Mouse (Mus musculus) spleen, embryonic (tissue): ENCODE results near the gene Ahnak.
"Not testable (repeated sequence)": the region's sequence is repeated elsewhere in the genome, so short reads cannot be mapped to it uniquely, and the experiment has no call there.

ENCODE experiments used
- CTCF ChIA-PET: fragments of 350-600 bp; sonication (Branson Sonifier 250); formaldehyde crosslinking; loops from one replicate; lab custom pipeline; 2022; lab: Charles Lee

Ahnak gene

GRCm38 (mm10) chr19:8991871-8992735, 3.0 kb downstream of the Ahnak start:
- CTCF ChIA-PET: interaction anchor here (0.8 to 1.9 kb wide), 8 partner anchors 16 to 90 kb away, joined by 3 to 9 read pairs (median 4); no protein-coding TSS in a partner anchor

- CTCF ChIA-PET: interaction anchor here (0.5 to 1.9 kb wide), 9 partner anchors 16 to 106 kb away, joined by 3 to 9 read pairs (median 5); no protein-coding TSS in a partner anchor
Observed at GRCm38 (mm10) chr19:8992769-8993624, 3.9 kb downstream of the Ahnak start.

DNA sequence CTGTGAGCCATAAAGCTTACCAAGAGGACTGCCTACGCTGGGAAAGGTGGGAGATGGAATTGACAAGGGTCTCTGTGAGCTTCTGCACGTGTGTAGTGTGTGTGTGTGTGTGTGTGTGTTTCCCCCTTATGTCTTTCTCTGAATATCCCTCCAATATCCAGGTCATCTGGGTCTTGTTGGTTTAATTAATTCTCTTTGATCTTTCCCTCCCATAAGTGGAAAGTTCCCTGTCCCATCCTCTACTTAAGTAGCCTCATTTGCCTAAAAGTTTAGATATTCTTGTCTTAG, 4.5 kb downstream of the Ahnak start:
- CTCF ChIA-PET: interaction anchor here (0.5 to 1.9 kb wide), 6 partner anchors 17 to 105 kb away, joined by 3 to 9 read pairs (median 6); no protein-coding TSS in a partner anchor

GRCm38 (mm10) chr19:8994813-8995607, 5.9 kb downstream of the Ahnak start:
- CTCF ChIA-PET: no interaction called here

GRCm38 (mm10) chr19:8996601-8997000, 7.5 kb downstream of the Ahnak start:
- CTCF ChIA-PET: no interaction called here

DNA sequence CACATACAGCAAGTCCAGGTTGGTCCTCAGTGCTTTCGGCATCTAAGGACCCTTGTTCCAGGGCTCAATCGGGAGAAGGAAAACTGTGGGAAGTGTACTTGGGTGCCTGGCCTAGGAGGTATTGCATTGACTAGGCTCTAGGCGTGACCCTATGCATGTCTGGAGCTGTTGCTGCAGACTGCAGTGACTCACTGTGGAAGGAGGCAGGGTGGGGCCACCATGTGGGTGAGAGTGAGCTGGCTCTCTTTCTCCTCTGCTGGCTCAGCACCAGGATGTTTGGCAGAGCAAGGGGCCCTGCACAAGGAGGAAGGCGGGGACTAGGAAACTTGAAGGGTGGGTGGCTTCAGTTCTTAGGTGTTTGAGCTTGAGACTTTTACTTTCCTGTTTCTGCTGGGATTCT, 8.5 kb downstream of the Ahnak start:
- CTCF ChIA-PET: no interaction called here

DNA sequence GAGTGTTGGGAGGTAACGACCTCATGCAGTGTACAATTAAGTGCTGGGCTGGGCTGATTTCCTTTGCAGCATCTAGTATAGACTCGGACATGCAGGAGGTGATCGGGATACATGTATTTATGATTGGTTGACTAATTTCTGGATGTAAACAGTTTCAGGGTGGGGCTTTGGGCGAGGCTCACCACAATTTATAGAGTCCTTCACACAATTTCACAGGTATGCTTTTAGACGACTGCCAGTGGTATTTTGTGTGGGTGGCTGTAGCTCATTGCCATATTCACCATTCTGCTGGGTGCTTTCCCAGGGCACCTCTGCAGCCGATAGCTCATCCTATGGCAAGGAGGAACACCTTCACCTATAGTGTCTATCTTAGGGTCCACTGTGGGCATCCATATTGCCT, 9.5 kb downstream of the Ahnak start:
- CTCF ChIA-PET: no interaction called here

DNA sequence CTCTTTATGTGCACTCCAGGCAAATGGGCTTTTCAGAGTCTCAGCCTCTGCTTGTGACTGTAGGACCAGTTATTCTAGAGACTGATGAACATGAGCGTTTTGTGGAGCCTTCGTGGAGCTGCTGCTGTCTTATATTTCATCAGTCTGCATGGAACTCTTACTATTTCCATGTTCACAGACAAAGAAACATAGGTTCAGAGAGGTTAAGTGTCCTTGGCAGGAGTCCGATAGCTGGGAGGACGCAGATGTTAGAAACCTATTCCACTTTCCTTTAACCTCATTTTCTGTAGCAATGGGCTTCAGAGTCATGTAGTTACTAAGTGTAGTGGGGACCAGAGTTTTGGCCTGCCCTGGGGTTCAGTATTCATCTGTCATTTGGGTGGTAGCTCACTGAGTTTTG, 10.1 kb downstream of the Ahnak start:
- CTCF ChIA-PET: no interaction called here

- CTCF ChIA-PET: not testable (repeated sequence)
Observed at GRCm38 (mm10) chr19:9006915-9007314, 17.8 kb downstream of the Ahnak start.

- CTCF ChIA-PET: interaction anchor here (0.5 to 0.7 kb wide), 2 partner anchors 19 to 235 kb away, joined by 3 to 14 read pairs; no protein-coding TSS in a partner anchor
Observed at GRCm38 (mm10) chr19:9019298-9019697, 30.2 kb downstream of the Ahnak start.

DNA sequence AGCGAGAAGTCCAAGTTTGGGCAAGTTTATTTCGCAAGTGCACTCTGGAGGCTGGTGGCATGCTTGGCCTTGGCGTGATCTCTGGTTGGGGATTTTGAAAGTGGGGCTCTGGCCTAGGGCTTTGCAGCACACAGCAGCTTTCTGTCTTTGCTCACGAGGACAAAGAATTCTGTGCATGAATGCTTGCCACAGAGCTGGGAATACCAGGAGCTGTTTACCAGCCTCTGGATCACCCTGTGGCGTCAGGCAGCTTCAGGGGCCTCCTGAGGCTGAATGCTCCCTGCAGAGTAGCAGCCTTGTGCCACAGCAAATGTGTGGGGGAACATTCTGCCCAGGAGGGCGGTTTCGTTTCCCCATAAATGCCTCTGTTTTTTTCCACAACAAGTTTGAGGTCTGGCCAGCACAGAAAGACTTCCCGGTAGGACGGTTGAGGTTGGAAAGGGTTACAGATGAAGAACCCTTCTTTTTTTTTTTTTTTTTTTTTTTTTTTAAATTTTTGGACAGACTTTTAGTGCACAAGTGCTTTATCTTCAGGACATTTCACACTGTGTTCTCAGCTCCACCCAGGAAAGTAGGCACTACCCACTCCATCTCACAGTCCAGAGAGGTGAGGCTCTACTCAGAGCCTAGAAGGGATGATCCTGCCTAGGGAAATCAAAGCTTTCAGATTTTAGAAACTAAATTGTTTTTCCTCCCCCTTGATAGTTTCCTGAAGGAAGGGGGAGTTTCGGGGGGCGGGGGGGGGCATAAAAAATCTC, 34.1 kb downstream of the Ahnak start:
- CTCF ChIA-PET: interaction anchor here (0.6 kb wide), 1 partner anchor 26 kb away, joined by 3 read pairs; no protein-coding TSS in a partner anchor

GRCm38 (mm10) chr19:9025562-9026257, 36.6 kb downstream of the Ahnak start:
- CTCF ChIA-PET: no interaction called here

DNA sequence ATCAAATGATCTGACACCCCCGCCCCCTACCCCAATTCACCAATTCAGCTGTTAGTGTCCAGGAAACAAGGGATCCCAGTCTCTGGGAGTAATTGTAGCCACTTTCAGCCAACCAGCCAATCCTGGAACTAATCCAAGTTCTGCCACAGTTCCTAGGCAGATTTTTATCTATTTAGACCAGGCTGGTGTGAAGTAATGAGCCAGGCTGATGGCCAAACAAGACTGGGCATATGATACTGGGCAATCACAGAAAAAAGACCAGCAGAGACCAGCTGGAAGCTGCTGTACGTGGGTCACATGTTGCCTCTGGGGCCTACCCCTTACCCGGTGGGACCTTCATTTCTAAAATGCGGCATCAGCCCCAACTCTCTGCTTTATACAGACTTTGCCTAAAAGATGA, 37.5 kb downstream of the Ahnak start:
- CTCF ChIA-PET: interaction anchor here (1.1 kb wide), 1 partner anchor 13 kb away, joined by 4 read pairs; no protein-coding TSS in a partner anchor

DNA sequence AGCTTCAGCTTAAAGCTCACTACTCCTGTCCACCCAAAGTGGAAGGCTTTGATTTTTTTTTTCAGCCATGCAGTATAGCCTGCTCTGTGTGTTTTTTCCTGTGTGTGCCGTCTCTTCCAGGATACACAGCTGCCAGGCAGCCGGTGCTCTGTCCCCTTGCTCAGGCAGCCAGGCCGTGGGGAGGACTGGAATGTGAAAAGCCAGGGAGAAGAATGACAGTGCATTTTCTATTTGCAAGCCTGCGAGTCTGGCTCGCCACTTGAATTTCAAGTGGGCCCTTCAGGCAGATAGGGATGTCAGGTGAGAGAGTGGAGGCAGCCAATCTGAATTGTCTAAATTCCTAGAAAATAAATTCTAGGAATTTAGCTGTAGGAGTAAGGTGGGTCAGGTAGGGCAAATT, 38.7 kb downstream of the Ahnak start:
- CTCF ChIA-PET: no interaction called here

DNA sequence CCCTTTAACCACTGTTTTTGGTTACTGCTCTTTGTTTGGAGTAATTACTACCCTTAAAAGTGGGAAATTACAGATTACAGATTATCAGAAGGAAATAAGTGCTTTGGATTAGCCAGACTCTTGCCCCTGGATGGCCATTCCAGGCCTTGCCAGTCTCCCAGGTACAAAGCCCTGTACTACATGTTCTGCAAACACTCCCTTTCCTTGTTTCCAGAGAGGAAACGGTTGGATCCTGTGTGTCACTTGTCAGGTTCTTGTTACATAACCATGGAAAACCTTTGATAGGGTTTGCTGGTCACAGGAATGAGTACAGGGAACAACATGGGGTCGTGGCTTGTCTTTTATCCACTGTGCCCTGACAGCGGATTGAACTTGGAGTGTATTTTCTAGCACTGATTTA, 39.3 kb downstream of the Ahnak start:
- CTCF ChIA-PET: no interaction called here

DNA sequence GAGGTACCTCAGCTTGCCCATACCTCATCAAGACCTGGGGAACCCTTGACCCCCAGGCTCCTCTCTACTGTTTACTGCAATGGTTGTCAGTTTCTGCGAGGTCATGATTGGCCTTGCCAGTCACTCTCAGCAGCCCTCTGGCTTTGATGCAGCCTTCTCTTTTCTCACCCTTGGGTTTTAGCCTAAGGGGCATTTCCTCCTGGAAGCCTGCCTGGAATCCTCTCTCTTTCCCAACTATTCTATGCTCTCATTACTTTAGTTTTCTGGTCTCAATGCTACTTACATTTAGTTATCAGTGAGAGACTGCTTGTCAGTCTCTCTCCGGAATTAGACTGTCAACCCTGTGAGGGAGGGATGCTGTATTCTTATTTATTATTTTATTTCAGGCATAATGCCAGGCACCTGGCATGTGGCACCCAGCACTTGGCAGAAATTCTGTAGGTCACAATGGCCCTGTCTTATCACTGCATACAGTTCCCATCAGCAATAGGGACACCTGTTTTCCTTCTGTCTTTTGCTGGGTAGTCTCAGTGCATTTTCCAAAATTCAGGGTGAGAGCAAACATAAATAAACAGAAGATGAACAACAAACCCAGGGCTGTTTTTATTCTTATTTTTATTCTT, 40.7 kb downstream of the Ahnak start:
- CTCF ChIA-PET: no interaction called here

DNA sequence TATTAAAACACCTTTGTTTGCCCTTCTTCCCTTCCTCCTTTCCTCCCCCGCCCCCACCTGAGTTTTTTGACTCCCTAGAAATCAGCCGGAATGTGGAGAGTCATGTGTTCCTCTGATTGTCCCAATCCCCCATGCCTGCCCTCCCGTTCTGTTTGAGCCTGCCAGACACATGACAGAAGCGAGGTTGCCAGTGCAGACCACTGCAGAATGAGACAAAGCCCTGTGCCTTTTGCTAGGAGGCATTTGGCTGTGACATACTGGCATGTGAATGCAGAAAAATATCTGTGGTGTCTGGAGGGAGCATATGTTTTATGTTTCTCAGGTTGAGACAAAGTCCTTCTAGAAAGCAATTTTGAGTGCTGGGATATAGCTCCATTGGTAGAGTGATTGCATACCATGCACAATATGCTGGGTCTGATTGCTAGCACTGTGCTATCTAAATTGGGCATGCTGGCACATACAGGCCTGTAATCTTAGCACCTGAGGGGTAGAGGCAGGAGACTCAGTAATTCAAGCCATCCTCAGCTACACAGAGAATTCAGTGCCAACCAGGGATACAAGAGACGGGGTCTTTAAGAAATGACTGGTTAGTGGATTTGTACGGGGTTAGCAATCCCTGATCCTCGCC, 43.5 kb downstream of the Ahnak start:
- CTCF ChIA-PET: no interaction called here

DNA sequence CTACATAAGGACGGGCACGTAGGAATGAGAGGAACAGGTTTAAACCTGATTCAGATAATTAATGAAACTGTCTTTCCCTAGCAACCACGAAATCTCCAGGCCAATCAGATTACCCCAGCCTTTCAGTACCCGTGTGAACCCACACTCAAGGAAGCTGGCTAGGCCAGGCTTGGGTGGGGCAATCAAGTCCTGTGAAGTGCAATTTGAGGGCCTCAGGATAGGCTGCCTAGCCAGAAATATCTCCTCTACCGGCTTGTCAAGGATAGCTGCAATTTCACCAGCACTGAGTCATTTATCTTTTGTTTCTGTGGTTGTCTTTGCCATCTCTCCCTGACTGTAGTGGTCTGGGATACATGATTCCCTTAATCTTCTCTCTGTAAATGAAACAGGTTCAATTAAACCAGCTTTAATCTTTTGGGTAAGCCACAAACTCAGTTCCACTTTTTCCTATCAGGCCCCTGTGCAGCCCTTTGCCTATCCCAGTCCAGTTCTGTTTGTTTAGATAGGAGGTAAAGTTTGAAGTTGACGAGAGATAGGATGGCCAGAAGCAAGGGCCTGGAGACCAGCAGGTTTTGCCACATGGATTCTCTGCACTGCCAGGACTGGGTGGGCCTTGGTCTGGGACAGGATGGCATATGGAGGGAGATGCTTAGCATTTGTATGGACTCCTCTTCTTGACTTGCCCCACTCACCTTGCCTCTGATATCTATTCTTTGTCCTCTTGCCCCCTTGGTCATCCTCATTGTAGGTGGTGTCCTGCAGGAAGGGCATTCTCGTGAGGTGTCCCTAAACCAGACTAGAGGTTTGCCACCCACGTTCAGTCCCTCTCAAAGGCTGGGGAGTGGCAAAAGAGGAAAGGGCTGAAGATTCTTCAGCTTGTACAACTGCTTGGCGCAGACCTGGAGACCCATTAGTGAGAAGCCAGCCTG, 44.6 kb downstream of the Ahnak start:
- CTCF ChIA-PET: no interaction called here
